Mouse (Mus musculus): ENCODE data around the gene Taf11. TPM values are rescaled to one million over a fixed set of nuclear protein-coding genes. Genes with fewer than 3 reads are reported as not detected.
A peak's percentile ranks its signal among the peaks of the same experiment; 100 is the strongest.

The Taf11 gene
- total RNA-seq, 4 experiments from 2014 or later, result 15.9 to 18.8 (median 17.0) TPM

- no peak for DNase-seq (ENCODE audit: low spot score in 2 of 2)
Measured at GRCm38 (mm10) chr17:27922174-27922712, 12.6 kb upstream of the Taf11 start.

DNA sequence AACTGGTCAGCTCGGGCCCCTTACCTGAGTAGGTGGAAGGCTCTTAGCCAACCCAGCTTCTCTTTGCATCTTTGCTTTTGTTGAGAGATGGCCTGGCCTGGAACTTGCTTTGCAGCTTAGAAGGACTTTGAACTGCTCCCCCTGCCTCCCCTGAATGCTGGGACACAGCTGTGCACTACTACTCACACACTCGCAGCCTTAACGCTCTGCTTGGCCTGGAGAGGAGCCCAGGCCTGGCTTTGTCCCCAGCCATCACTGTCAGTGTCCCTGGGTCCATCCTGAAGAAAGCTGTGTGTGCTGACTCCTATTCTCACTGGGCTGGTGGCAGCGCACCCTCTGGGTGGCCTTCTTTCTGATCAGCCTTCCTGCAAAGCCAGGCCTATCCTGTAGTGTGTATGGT is 11.0 kb upstream of the Taf11 start:
- no peak for DNase-seq (ENCODE audit: low spot score in 2 of 2)

DNA sequence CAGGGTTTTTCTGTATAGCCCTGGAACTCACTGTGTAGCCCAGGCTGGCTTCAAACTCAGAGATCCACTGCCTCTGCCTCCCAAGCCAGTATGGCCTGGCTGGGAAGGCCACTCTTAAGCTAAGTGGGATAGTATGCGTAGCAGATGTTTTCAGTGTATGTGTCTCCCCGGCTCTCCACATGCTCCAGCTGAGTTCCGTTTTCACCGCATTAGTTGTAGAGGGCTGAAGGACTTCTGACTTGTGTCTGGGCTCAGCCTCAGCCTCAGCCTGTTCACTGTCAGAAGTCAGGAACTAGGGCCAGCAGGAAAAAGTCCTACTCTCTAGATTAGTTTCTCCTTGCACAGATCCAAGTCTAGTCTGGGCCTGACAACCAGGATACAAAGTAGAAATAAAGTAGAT is 6.7 kb upstream of the Taf11 start:
- no peak for DNase-seq (ENCODE audit: low spot score in 2 of 2)

GRCm38 (mm10) chr17:27914742-27915141 is 5.1 kb upstream of the Taf11 start:
- no peak for DNase-seq (ENCODE audit: low spot score in 2 of 2)

DNA sequence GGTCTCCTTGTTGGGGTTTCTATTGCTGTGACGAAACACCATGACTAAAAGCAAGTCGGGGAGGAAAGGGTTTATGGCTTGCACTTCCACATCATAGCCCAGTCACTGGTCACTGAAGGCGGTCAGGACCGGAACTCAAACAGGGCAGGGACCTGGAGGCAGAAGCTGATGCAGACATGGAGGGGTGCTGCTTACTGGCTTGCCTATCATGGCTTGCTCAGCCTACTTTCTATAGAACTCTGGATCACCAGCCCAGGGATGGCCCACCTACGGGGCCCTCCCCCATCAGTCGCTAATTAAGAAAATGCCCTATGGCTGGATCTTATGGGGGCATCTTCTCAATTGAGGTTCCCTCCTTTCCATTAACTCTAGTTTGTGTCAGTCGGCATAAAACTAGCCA is 1.7 kb upstream of the Taf11 start:
- no peak for DNase-seq (ENCODE audit: low spot score in 2 of 2)

DNA sequence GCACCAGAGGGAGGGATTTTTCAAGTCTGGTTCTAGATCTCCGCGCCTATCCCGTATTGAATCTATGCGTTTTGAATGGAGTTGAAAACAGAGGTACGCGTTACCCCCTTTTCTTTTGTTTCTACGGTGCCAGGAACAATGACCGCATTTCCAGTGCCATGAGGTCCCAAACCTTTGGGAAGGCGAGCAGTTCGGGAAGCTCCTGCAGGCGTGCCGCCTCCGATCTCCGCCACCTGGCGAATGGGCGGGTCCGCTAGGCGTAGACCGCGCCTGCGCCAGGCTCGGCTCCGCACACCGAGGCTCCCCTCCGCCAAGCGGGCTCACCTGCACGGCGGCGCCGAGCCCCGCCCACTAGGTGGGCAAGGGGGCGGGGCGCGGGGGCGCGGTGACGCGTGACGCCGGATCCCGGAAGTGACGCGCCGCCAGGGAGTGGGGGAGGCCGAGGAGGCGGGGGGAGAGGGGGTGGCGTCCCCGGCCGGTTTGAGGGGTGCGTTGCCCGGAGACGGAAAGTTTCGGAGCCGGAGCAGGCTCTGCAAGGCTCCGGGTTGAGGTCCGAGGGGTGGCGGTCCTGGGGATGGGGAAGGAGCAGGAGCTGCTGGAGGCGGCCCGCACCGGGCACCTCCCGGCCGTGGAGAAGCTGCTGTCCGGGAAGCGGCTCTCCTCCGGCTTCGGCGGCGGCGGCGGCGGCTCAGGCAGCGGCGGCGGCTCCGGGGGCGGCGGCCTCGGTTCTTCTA is 589 bp downstream of the Taf11 start, which contains the start of gene Anks1:
Gene Anks1, plus strand, starts transcription at position 419 of the 734 bp plus-strand sequence.
- peak; percentile 55 to 67 for DNase-seq (ENCODE audit: low spot score in 2 of 2)

- DNase-seq (ENCODE audit: low spot score in 2 of 2), result no peak
Measured at GRCm38 (mm10) chr17:27908206-27908887, 1.3 kb downstream of the Taf11 start.

- DNase-seq (ENCODE audit: low spot score in 2 of 2), result peak; percentile 88
Measured at GRCm38 (mm10) chr17:27907512-27908205, 2.0 kb downstream of the Taf11 start.

- no peak for DNase-seq (ENCODE audit: low spot score in 2 of 2)
Measured at GRCm38 (mm10) chr17:27886499-27887210, 23.0 kb downstream of the Taf11 start.

- DNase-seq (ENCODE audit: low spot score in 2 of 2), result no peak
Measured at GRCm38 (mm10) chr17:27883994-27884393, 25.6 kb downstream of the Taf11 start.

DNA sequence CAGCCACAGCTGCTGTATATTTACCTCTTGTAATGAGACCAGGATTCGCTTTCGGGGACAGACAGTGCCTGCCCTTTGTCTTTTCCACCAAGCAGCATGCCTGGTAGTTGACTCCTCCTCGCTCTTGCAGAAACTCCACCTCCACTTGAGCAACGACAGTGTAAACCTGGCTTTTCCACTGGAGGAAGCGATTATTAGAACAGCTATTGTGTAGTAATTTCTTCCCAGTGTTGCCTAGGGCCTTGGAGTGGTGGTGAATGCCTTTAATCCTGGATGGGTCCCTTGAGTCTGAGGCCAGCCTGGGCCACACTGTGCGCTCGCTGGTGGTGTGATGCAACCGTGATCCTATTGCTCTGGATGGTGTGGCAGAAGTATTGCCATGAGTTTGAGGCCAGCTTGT is 26.5 kb downstream of the Taf11 start:
- DNase-seq (ENCODE audit: low spot score in 2 of 2), result no peak

DNA sequence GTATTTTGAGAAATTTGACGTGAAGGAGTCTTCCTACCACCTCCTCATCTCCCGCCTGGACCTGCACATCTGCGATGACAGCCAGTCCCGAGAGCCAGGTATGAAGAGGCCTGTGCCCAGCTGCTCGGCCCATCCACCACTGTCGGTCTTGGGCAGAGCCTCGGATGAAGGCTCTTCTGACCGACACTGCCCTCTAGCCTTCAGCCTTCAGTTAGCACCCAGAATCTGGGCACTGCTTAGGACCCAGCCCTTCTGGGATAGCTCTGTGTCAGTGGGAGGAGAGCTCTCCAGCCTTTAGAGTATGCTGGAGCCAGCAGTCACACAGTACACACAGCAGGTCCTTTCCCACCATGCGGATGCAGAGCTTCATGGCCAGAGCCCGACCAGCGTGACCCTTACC is 28.1 kb downstream of the Taf11 start:
- DNase-seq (ENCODE audit: low spot score in 2 of 2), result no peak

- no peak for DNase-seq (ENCODE audit: low spot score in 2 of 2)
Measured at GRCm38 (mm10) chr17:27874510-27874909, 35.1 kb downstream of the Taf11 start.

DNA sequence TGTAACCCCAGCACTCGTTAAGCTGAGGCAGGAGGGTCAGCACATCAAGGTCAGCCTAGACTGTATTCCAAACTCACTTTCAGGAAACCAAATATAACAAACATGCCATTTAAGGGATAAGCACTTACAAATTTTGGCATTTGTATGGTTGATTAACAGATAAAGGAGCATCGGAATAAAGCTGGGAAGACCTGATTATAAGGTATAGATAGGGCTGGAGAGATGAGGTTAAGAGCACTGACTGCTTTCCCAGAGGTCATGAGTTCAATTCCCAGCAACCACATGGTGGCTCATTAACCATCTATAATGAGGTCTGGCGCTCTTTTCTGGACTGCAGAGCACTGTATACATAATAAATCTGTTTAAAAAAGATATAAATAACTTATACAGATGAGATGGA is 36.1 kb downstream of the Taf11 start:
- no peak for DNase-seq (ENCODE audit: low spot score in 2 of 2)

DNA sequence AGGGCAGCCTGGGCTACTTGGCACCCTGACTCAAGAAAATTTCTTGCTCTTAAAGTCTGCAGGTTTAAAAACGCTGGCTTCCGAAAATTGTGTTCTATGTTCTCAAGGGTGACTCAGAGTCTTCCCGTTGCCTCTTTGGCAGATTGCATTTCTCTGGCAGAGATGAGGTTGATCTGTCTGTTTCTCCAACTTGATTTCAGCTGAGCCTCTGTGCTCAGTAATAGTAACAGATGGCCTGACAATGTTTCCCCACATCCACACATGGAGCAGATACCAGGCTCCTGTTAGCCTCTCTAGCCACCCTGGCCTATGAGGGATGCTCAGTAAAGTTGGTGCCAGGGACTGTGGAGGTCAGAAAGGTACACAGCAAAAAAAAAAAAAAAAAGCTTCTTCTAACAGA is 37.8 kb downstream of the Taf11 start:
- DNase-seq (ENCODE audit: low spot score in 2 of 2), result no peak

- DNase-seq (ENCODE audit: low spot score in 2 of 2), result no peak
Measured at GRCm38 (mm10) chr17:27866737-27867136, 42.9 kb downstream of the Taf11 start.

DNA sequence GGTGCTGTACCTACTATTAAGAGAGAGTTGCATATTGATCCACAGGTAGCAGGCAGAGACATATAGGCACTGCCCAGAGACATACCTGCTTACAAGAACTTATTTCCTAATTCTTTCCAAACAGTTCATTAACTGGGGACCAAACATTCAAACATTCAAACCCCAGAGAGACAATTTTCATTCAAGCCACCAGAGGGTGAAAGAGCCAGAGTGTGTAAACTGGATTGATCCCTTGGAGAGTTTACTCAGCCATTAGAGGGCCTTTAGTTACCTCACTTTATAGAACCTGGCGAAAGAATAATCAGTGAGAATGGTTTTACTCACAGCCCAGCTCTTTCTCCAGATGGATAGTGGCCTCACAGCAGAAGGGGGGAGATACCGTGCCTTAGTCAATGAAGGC is 44.2 kb downstream of the Taf11 start:
- DNase-seq (ENCODE audit: low spot score in 2 of 2), result no peak

GRCm38 (mm10) chr17:27859131-27859530 is 50.5 kb downstream of the Taf11 start:
- DNase-seq (ENCODE audit: low spot score in 2 of 2), result no peak

GRCm38 (mm10) chr17:27857649-27858475 is 51.8 kb downstream of the Taf11 start:
- DNase-seq (ENCODE audit: low spot score in 2 of 2), result no peak

DNA sequence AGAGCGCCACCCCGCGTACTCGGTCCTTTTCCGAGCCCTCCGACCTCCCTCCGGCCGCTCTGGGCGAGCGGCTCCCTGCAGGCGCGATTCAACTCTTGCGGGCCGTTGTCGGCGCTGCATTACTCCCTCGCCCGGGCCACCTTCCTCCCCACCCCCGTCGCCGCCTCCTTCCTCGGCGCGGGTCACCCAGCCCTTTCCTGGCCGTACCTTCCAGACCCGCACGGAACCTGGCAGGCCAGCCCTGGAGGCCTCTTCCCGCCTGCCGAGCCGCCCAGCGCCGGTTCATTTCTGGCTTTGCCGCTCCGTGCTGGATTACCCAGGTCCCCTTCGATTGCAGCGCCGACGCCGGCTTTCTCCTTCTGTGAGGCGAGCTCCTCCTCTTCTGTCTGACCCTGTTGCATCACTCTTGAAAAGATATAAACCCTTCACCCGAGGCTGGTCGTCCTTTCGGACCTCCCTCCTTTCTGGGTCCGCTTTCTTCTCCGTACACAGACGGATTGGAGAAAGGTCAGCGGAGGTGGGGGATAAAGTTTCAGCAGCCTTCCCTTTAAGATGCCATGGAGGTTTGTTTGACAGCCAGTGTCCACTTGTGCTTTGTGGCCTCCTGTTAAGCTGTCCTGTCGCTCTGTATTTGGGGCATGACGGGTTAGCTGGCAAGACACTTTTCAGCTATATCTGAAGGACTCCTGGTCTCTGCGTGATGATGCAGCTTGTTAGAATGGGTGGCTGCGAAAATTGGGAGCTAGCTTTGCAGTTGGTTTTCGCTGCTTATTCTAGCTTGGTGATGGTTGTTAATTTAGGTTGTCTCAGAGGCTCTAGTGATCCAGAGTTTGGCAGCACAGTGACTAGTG is 52.6 kb downstream of the Taf11 start:
- peak; percentile 26 to 37 for DNase-seq (ENCODE audit: low spot score in 2 of 2)

Data from gastrocnemius, adult 8-10 months (tissue).